Mouse (Mus musculus) olfactory bulb, adult 2 months (tissue): ENCODE data around the gene Calcr. TPM values are rescaled to one million over a fixed set of nuclear protein-coding genes. Genes with fewer than 3 reads are reported as not detected.

ENCODE experiments used
- H3K27ac ChIP-seq: fragments of 200-500 bp; 2 replicates; pipeline ENCODE4 v1.5.1; 2012; ENCODE audit warnings: low read depth, low read length; ENCODE audit not compliant: insufficient read depth
- H3K4me1 ChIP-seq: fragments of 200-500 bp; 2 replicates; pipeline ENCODE4 v1.6.1; 2012; ENCODE audit warnings: low read length; ENCODE audit not compliant: control insufficient read depth, insufficient read depth
- H3K4me3 ChIP-seq: fragments of 200-500 bp; 2 replicates; pipeline ENCODE4 v1.5.1; 2012; ENCODE audit warnings: mild to moderate bottlenecking, low read depth, low read length, moderate library complexity; ENCODE audit not compliant: insufficient read depth
- CTCF ChIP-seq: fragments of 200-500 bp; IDR thresholded peaks from 2 replicates; pipeline ENCODE4 v1.5.1; 2012; ENCODE audit warnings: low read depth, mild to moderate bottlenecking, low read length, moderate library complexity; ENCODE audit not compliant: insufficient read depth
- POLR2A ChIP-seq: fragments of 200-500 bp; IDR thresholded peaks from 2 replicates; pipeline ENCODE4 v1.6.1; 2012; ENCODE audit warnings: mild to moderate bottlenecking, low read depth, low read length, moderate library complexity; ENCODE audit not compliant: insufficient read depth
- WGBS: fragments of 180-500 bp; shearing (Covaris S2); methylation state at CpG from one replicate; pipeline ENCODE4 v1.1.7; 2018; 5-methylcytosine and 5-hydroxymethylcytosine counted together
- polyA plus RNA-seq: library from polyadenylated mRNA; stranded (reverse); fragments of >200 nt; gene quantifications from 2 replicates; pipeline ENCODE4 v1.2.4, GENCODE M21; 2012; ENCODE audit warnings: low replicate concordance; ENCODE audit not compliant: missing spikeins, insufficient read depth, insufficient read length

Calcr gene
- polyA plus RNA-seq: not detected in 2 replicates

DNA sequence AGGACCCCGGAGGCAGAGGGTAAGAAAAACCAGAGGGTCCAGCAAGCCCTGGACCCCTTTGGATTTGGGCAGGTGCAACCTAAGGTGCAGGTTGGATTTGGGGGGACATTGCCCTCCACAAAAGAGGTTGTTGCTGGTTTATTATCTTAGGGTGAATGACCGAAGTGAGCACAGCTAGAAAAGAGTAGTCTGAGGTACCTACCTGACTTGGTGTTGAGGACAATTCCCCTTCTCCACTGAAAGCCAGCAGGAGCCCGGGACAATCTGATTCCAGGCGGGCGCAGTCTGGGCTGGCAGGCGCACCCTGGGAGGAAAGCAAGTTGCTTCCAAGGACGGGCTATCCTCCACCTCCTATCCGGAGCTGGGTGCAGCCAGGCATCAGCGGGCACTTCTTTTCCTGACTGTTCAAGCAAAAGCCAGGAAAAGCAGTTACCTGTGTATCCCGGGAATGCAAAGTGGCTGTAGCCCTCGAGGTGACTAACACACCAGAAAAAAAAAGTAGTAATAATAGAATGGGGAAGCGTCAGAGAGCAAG is at the start of gene Calcr:
Gene Calcr, minus strand, starts transcription at position 485 of the 535 bp plus-strand sequence.
- 7% methylated on average over 12 of the region's 12 CpGs for WGBS
- TF ChIP-seq CTCF: no peak
- TF ChIP-seq POLR2A: no peak
- H3K27ac ChIP-seq: no peak within 1 kb of the TSS
- H3K4me3 ChIP-seq: peak within 1 kb of the TSS; percentile 5; the same call in 1 of the 2 replicates
- H3K4me1 ChIP-seq: peaks cover 8% of the 10 kb centered on the region

DNA sequence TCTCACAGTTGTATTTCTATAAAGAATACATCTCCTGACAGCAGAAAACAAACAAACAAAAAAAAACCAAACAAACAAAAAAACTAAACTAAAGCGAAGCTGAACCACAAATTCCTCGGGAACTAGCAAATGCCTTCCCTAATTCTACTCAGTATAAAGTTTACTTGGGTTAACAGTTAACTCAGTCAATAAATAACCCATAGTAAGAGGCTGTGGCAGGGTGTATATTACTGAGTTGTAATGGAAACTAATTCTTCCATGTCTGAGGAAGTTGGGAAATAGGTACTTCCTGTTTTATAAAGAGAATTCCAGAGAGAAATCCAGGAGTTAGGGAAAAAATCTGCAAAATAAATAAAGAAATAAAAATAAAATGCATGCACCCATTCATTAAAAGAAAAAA is 3.0 kb upstream of the Calcr start:
- no peak overlapping the region for H3K4me3 ChIP-seq
- H3K27ac ChIP-seq: no peak overlapping the region
- 89% methylated on average over 2 of the region's 2 CpGs for WGBS
- TF ChIP-seq POLR2A: no peak
- H3K4me1 ChIP-seq: peaks cover 8% of the 10 kb centered on the region

DNA sequence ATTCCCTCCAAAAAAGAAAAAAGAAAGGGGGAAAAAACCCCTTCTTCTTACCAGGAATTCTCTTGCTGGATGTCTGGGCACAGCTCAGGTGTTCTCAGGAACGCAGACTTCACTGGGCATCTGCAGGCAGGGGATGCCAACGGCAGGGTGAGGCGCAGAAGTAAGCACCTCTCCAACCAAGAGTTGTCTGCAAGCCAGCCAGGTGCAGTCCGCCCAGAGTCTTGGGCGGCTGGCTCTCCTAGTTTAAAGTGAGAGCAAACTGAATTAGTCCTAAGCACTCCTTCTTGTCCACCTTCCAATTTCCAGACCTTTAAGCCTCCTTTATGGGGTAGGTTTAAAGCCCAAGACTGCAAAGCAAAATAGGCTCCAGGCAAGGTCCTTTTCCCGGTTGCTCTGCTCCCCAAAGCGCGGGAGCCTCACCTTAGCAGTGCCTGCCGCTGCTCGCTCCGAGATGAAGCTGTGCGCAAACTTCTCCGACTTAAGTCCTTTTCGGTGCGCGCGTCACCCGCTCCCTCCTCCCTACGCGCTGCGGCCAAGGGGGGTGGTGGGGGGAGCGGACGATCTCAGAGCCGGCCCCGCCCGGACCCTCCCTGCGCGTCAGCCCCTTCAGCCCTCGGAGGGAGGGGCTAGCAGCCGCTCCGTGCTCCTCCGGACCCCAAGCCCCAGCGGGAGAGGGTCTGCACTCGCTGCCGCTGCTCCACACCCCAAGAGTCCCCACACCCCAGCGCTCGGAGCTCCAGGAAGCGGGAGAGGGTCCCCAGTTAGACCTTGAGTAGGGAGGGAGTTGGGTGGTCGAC is 1.1 kb downstream of the Calcr start:
- under 1% methylated on average over 39 of the region's 39 CpGs for WGBS
- peak overlapping the region; percentile 5; the same call in 1 of the 2 replicates for H3K4me3 ChIP-seq
- TF ChIP-seq CTCF: no peak
- TF ChIP-seq POLR2A: no peak
- H3K4me1 ChIP-seq: peaks cover 8% of the 10 kb centered on the region
- H3K27ac ChIP-seq: no peak overlapping the region

DNA sequence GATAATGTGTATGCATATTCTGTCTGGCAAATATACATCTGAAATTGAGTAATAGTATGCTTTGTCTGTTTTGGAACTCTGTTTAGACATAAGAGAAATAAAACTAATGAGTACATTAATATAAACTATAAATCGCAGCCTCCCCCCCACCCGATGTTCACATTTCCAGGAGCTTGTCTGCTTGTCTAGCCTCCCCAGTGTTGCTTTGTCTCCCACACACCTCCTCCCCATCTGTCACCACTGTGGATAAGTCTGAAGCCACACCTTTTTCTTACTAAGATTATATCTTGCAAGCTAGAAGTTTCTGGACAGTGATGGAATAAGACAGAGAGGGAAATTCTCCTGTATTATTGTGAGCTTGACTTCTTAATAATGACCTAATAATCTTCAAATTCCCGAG is 12.9 kb downstream of the Calcr start:
- TF ChIP-seq POLR2A (no peak), CTCF (no peak)
- H3K4me3 ChIP-seq: no peak overlapping the region
- WGBS: 74% methylated on average over 3 of the region's 3 CpGs
- H3K27ac ChIP-seq: no peak overlapping the region
- H3K4me1 ChIP-seq: no peaks in the 10 kb centered on the region

DNA sequence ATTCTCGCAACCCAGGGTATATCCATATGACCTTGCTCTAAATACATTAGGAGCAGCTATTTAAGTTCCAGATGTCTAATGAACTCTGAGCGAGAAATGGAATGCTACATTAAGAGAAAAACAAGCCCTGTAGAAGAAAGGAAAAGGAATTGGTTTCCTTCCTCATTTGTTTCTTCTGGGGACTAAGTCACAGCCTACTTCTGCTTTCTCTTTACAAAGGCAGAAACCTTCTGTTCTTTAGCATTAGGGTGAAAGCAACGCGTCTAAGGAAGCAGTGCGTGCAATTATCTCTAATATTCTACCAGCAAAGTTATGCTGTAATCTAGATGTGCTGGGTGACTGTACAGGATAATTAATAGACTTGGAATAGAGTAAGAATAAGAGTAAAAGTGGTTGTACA is 14.9 kb downstream of the Calcr start:
- TF ChIP-seq POLR2A: no peak
- no peak for TF ChIP-seq CTCF
- Histone ChIP-seq H3K27ac (no peak overlapping the region), H3K4me3 (no peak overlapping the region), H3K4me1 (no peaks in the 10 kb centered on the region)
- 56% methylated on average over 5 of the region's 5 CpGs for WGBS

DNA sequence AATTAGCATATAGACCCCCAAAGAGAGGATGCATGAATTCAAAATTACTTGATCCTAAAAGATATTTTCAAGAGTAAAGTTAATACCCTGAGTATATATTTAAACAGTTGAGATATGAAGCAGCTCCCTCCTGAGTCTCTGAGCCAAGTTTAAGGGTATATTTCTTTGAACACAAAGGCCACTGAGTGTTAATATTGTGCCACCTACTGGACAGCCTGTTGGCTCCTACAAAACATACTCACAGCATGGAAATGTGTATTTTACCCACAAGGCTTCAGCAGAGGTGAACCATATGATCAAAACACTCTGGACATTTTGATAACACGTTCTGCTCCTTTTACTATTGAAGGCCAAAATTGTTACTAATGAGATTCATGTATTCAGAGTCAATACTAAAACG is 19.0 kb downstream of the Calcr start:
- TF ChIP-seq POLR2A: no peak
- 23% methylated on average over 2 of the region's 2 CpGs for WGBS
- H3K4me1 ChIP-seq: no peaks in the 10 kb centered on the region

DNA sequence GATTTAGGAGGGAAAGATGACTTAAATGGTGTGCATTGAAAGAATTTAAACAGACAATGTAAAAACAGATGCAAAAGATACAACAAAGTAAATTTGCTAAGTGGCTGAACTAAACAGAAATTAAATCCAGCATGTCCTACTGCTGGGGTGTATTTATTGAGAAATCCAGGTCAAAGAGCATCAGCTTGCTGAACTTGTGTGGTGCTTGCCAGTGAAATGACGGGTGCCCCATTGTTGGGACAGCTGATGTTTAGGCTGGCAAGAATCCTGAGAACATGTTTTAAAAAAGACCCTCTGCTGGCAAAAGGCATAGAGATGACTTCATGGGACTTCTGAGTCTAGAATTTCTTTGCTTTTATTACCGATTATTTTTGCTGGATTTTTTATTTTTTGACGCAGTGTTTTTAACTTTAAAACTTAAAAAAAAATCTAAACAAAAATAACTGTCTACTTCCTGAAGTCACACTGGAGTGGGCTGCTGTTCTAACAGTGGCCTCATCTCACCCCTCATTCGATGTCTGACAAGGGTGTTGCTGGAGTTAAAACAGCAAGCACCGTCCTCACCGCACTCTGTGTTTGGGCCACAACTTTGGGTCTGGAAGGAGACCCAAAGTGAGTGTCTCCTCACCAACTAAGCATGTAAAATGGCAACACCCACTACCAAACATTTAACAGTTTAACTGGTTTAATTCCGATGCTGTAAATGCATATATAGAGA is 22.4 kb downstream of the Calcr start:
- no peak for TF ChIP-seq POLR2A
- TF ChIP-seq CTCF: no peak
- no peaks in the 10 kb centered on the region for H3K4me1 ChIP-seq
- no peak overlapping the region for H3K4me3 ChIP-seq
- WGBS: 60% methylated on average over 7 of the region's 7 CpGs
- H3K27ac ChIP-seq: no peak overlapping the region

More for the DNA sequence above, 19.0 kb downstream of the Calcr start:
- H3K4me3 ChIP-seq: no peak overlapping the region
- no peak overlapping the region for H3K27ac ChIP-seq

DNA sequence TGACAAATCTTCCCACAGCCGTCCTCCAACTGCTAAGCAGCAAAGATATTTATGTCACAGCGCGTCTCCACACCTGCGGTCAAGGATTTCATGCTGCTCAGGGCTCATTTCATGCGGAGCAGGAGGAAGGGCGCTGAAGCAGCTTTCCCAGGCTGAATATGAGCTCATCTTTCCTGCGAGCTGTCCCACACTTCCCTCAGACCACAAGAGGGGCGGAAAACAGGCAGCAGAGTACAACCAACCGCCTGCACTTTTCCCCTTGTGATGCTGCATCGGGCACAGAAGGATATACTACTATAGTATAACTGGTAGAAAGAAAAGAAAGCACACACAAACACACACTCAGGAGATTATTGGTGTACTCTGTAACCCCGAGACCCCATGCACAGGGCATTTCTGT is 23.2 kb downstream of the Calcr start:
- TF ChIP-seq CTCF: no peak
- TF ChIP-seq POLR2A: no peak
- Histone ChIP-seq H3K4me3 (no peak overlapping the region), H3K4me1 (no peaks in the 10 kb centered on the region), H3K27ac (no peak overlapping the region)
- WGBS: 71% methylated on average over 11 of the region's 11 CpGs

DNA sequence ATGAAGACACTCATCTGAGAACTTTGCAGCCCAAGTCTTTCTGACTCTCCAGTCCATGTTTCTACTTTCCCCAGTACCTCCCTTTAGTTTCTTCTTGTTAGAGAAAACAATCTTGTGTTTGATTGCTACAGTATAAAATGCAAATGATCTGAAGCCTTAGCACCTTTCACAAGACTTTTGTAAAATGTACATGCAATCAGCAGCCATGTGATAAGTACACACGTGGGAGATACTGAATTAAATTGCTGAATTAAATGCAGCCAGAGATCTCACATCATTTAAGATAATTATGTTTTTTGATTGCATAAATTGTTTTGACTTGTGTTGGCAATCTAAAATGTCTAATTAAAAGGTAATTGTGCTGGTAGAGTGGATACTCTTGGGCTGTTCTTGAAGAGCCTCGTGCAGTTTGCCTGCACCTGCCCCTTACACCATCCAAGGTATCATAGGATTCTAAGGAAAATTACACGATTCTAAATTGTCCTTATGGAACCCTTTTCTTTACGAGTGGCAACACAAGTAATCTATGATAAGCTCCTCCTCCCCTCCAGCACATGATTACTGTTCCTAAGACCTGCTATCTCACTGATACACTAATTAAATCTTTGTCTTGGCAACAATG is 34.2 kb downstream of the Calcr start:
- H3K27ac ChIP-seq: no peak overlapping the region
- no peaks in the 10 kb centered on the region for H3K4me1 ChIP-seq
- TF ChIP-seq POLR2A (no peak), CTCF (no peak)
- H3K4me3 ChIP-seq: no peak overlapping the region
- 56% methylated on average over 4 of the region's 4 CpGs for WGBS
